Mouse (Mus musculus) stomach, embryonic 14.5 days (tissue): ENCODE measurements around the gene Irak3. TPM values are rescaled to one million over a fixed set of nuclear protein-coding genes. Genes with fewer than 3 reads are reported as not detected.

Experiments
- ATAC-seq: fragments of 200-750 bp; cut with Nextera tagmentation; 2 replicates; pipeline ENCODE4 v1.8.0; 2017; ENCODE audit warnings: low read depth, moderate TSS enrichment; ENCODE audit not compliant: insufficient number of reproducible peaks, insufficient read depth, low FRiP score
- H3K27ac ChIP-seq: fragments of 300-500 bp; sonication (generic); 2 replicates; pipeline ENCODE4 v1.5.1; 2014; ENCODE audit warnings: mild to moderate bottlenecking, low read length, moderate library complexity, mixed read lengths
- H3K27me3 ChIP-seq: fragments of 300-500 bp; sonication (generic); 2 replicates; pipeline ENCODE4 v1.6.1; 2014; ENCODE audit warnings: low read length, control low read depth, mixed read lengths; ENCODE audit not compliant: control insufficient read depth, insufficient read depth
- H3K36me3 ChIP-seq: fragments of 300-500 bp; sonication (generic); 2 replicates; pipeline ENCODE4 v1.6.1; 2014; ENCODE audit warnings: mild to moderate bottlenecking, control low read depth, low read length, moderate library complexity, mixed read lengths; ENCODE audit not compliant: control insufficient read depth, insufficient read depth
- H3K4me1 ChIP-seq: fragments of 300-500 bp; sonication (generic); 2 replicates; pipeline ENCODE4 v1.6.1; 2014; ENCODE audit warnings: low read length, control low read depth, mixed read lengths; ENCODE audit not compliant: control insufficient read depth, insufficient read depth
- H3K4me2 ChIP-seq: fragments of 300-500 bp; sonication (generic); replicated peaks from 2 replicates; pipeline ENCODE4 v1.6.1; 2014; ENCODE audit warnings: low read depth, low read length, control low read depth
- H3K4me3 ChIP-seq: fragments of 300-500 bp; sonication (generic); 2 replicates; pipeline ENCODE4 v1.5.1; 2014; ENCODE audit warnings: low read depth, low read length, control low read depth
- H3K9ac ChIP-seq: fragments of 300-500 bp; sonication (generic); replicated peaks from 2 replicates; pipeline ENCODE4 v1.6.1; 2014; ENCODE audit warnings: low read depth, mild to moderate bottlenecking, control low read depth, low read length, moderate library complexity, mixed read lengths
- H3K9me3 ChIP-seq: fragments of 300-500 bp; sonication (generic); 2 replicates; pipeline ENCODE4 v1.6.1; 2016; ENCODE audit warnings: low read depth, low read length, control low read depth; ENCODE audit not compliant: control insufficient read depth
- whole genome bisulfite sequencing: fragments of 180-500 bp; shearing (Covaris S2); extraction: QIAGEN DNeasy Blood & Tissue Kit; methylation state at CpG from one replicate; pipeline ENCODE4 v1.1.7; 2014; 5-methylcytosine and 5-hydroxymethylcytosine counted together
- polyA plus RNA-seq: library from polyadenylated mRNA; unstranded; fragments of >200 nt; fragmentation: Nextera tagmentation; extraction: Ambion mirVana; gene quantifications from 2 replicates; pipeline ENCODE4 v1.2.1, GENCODE M21; 2014

Irak3 gene
- polyA plus RNA-seq, 1 experiment from 2014 or later, result 0.75 TPM

GRCm38 (mm10) chr10:120171340-120171739 lies 30.6 kb downstream of the Irak3 start:
- Histone ChIP-seq H3K36me3 (no peaks in the 10 kb centered on the region), H3K9me3 (no peaks in the 10 kb centered on the region), H3K27ac (no peak overlapping the region), H3K27me3 (no peaks in the 10 kb centered on the region), H3K9ac (no peak overlapping the region), H3K4me2 (no peak overlapping the region), H3K4me3 (no peak overlapping the region), H3K4me1 (no peaks in the 10 kb centered on the region; the same call in 1 of the 2 replicates)
- 38% methylated on average over 5 of the region's 5 CpGs for WGBS
- ATAC-seq, result no peak

- Histone ChIP-seq H3K36me3 (no peaks in the 10 kb centered on the region), H3K27ac (no peak overlapping the region), H3K27me3 (no peaks in the 10 kb centered on the region), H3K4me1 (no peaks in the 10 kb centered on the region; the same call in 1 of the 2 replicates), H3K9me3 (no peaks in the 10 kb centered on the region), H3K9ac (no peak overlapping the region), H3K4me3 (no peak overlapping the region), H3K4me2 (no peak overlapping the region)
- 73% methylated on average over 4 of the region's 4 CpGs for WGBS
- ATAC-seq, result no peak
Observed at GRCm38 (mm10) chr10:120170277-120170676, 31.7 kb downstream of the Irak3 start.

- WGBS, result 73% methylated on average over 5 of the region's 5 CpGs
- Histone ChIP-seq H3K4me3 (no peak overlapping the region), H3K27me3 (no peaks in the 10 kb centered on the region), H3K9ac (no peak overlapping the region), H3K4me1 (no peaks in the 10 kb centered on the region; the same call in 1 of the 2 replicates), H3K4me2 (no peak overlapping the region), H3K36me3 (no peaks in the 10 kb centered on the region), H3K9me3 (no peaks in the 10 kb centered on the region), H3K27ac (no peak overlapping the region)
- ATAC-seq, result no peak
Observed at GRCm38 (mm10) chr10:120169841-120170240, 32.1 kb downstream of the Irak3 start.

GRCm38 (mm10) chr10:120169064-120169463 lies 32.9 kb downstream of the Irak3 start:
- ATAC-seq, result no peak
- WGBS, result 40% methylated on average over 10 of the region's 10 CpGs
- no peak overlapping the region for H3K27ac ChIP-seq
- H3K4me3 ChIP-seq, result no peak overlapping the region
- no peak overlapping the region for H3K9ac ChIP-seq
- no peaks in the 10 kb centered on the region for H3K27me3 ChIP-seq
- 0 out of 2 replicates have a peak overlapping the region, but pooled peaks have one; percentile 5 for H3K4me2 ChIP-seq
- no peaks in the 10 kb centered on the region for H3K9me3 ChIP-seq
- no peaks in the 10 kb centered on the region; the same call in 1 of the 2 replicates for H3K4me1 ChIP-seq
- H3K36me3 ChIP-seq, result no peaks in the 10 kb centered on the region

- 82% methylated on average over 1 of the region's 1 CpGs for WGBS
- Histone ChIP-seq H3K4me2 (no peak overlapping the region), H3K4me3 (no peak overlapping the region), H3K36me3 (no peaks in the 10 kb centered on the region), H3K9ac (no peak overlapping the region), H3K27me3 (no peaks in the 10 kb centered on the region), H3K9me3 (no peaks in the 10 kb centered on the region), H3K4me1 (no peaks in the 10 kb centered on the region; the same call in 1 of the 2 replicates), H3K27ac (no peak overlapping the region)
- peak; percentile 42; the same call in 1 of the 2 replicates for ATAC-seq
Observed at GRCm38 (mm10) chr10:120168070-120168469, 33.9 kb downstream of the Irak3 start.

GRCm38 (mm10) chr10:120165793-120166503 lies 36.0 kb downstream of the Irak3 start:
- no peaks in the 10 kb centered on the region for H3K36me3 ChIP-seq
- no peak overlapping the region for H3K4me2 ChIP-seq
- H3K27me3 ChIP-seq, result no peaks in the 10 kb centered on the region
- H3K9me3 ChIP-seq, result no peaks in the 10 kb centered on the region
- ATAC-seq, result no peak
- H3K4me1 ChIP-seq, result no peaks in the 10 kb centered on the region; the same call in 1 of the 2 replicates
- 88% methylated on average over 17 of the region's 17 CpGs for WGBS
- H3K27ac ChIP-seq, result no peak overlapping the region
- no peak overlapping the region for H3K9ac ChIP-seq
- H3K4me3 ChIP-seq, result no peak overlapping the region

GRCm38 (mm10) chr10:120164931-120165792 lies 36.8 kb downstream of the Irak3 start:
- H3K4me2 ChIP-seq, result no peak overlapping the region
- H3K4me1 ChIP-seq, result no peaks in the 10 kb centered on the region; the same call in 1 of the 2 replicates
- H3K36me3 ChIP-seq, result no peaks in the 10 kb centered on the region
- H3K27ac ChIP-seq, result no peak overlapping the region
- WGBS, result 85% methylated on average over 19 of the region's 19 CpGs
- H3K9ac ChIP-seq, result no peak overlapping the region
- no peak overlapping the region for H3K4me3 ChIP-seq
- ATAC-seq, result no peak
- no peaks in the 10 kb centered on the region for H3K27me3 ChIP-seq
- no peaks in the 10 kb centered on the region for H3K9me3 ChIP-seq

- Histone ChIP-seq H3K9ac (no peak overlapping the region), H3K36me3 (no peaks in the 10 kb centered on the region), H3K4me1 (no peaks in the 10 kb centered on the region), H3K27ac (no peak overlapping the region), H3K27me3 (no peaks in the 10 kb centered on the region), H3K4me2 (no peak overlapping the region), H3K4me3 (no peak overlapping the region), H3K9me3 (no peaks in the 10 kb centered on the region)
- 83% methylated on average over 7 of the region's 7 CpGs for WGBS
- ATAC-seq, result no peak
Observed at GRCm38 (mm10) chr10:120163490-120163889, 38.4 kb downstream of the Irak3 start.
